Mouse (Mus musculus): ENCODE results near the gene Bsg.
"Not testable (repeated sequence)": the region's sequence is repeated elsewhere in the genome, so short reads cannot be mapped to it uniquely, and the experiment has no call there.

Gene Bsg

GRCm38 (mm10) chr10:79682551-79682915 lies 21.8 kb upstream of the Bsg start:
- peak in 1 of 2 experiments; percentile 33 for DNase-seq (ENCODE audit: low spot score in 2 of 2)

GRCm38 (mm10) chr10:79682916-79683582 lies 21.2 kb upstream of the Bsg start:
- peak; percentile 51 to 79 for DNase-seq (ENCODE audit: low spot score in 2 of 2)

DNA sequence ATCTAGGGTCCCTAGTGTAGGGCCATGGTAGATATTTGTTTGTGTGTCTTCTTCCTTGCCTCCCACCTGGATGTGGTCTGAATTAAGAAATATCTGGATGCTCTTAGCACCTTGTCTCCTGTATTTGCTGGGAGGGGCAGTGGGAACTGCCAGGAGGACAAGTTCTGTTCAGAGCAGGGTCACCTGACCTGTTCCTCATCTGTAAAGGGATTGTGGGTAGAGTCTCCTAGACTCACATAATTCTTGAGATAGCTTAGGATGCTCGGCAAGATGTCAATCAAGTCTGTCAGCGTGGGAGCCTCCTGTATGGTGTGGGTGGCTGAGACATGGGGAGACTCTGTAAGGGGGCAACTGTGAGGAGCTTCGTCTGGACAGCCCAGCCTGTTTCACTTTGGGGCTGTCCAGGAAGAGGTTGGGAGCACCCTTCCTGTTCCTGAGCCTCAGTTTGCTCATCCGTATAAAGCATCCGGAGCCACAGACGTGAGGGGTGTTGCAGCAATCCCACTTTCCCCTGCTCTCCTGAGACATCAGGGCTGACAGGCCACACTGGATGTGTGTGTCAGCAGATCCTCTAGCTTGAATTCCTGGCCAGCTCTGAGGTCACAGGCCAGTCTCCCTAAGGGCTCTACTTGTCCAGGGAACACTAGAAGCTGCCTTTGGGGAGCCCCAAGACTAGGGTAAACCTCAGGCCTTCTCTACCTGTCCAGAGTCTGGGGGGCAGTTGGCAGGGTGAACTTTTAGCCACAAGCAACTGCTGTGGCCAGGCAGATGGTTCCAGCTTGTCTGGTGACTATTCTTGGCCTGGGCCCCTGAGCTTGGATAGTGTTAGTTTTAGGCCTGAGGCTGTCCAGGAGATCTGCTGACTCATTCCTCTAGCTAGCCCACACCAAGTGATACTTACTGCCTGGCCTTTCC lies 20.3 kb upstream of the Bsg start:
- DNase-seq (ENCODE audit: low spot score in 2 of 2) = no peak

DNA sequence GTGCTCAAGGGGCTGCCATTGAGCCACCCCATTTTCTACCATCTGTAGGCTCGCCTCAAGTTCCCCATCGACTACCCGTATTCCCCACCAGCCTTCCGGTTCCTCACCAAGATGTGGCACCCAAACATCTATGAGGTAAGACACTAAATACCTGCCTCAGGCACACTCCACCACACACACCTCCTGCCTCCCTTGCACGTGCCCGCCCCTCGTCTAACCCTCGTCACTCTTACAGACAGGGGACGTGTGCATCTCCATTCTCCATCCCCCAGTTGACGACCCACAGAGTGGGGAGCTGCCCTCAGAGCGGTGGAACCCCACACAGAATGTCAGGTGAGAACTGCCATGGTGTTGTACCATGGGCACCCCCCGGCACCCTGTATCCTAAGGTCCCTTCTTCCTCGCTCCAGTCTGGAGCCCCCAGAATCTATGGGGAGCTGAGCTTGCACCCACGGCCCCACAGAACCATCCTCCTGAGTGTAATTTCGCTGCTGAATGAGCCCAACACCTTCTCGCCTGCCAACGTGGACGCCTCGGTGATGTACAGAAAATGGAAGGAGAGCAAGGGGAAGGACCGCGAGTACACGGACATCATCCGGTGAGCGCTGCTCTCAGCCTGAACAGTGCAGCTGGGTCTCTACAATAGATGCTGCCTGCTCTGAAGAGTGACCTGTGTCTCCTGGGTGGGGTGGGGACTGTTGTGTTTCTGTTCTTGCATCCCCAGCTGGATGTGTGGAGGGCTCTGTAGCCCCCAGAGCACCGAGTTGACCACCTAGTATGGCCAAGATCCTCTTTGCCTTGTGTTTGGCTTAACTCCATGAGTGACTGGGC lies 19.3 kb upstream of the Bsg start:
- DNase-seq (ENCODE audit: low spot score in 2 of 2) = no peak

GRCm38 (mm10) chr10:79686219-79686618 lies 18.1 kb upstream of the Bsg start:
- no peak for DNase-seq (ENCODE audit: low spot score in 2 of 2)

- no peak for DNase-seq (ENCODE audit: low spot score in 2 of 2)
Observed at GRCm38 (mm10) chr10:79686691-79687090, 17.6 kb upstream of the Bsg start.

GRCm38 (mm10) chr10:79687513-79687912 lies 16.8 kb upstream of the Bsg start:
- no peak for DNase-seq (ENCODE audit: low spot score in 2 of 2)

DNA sequence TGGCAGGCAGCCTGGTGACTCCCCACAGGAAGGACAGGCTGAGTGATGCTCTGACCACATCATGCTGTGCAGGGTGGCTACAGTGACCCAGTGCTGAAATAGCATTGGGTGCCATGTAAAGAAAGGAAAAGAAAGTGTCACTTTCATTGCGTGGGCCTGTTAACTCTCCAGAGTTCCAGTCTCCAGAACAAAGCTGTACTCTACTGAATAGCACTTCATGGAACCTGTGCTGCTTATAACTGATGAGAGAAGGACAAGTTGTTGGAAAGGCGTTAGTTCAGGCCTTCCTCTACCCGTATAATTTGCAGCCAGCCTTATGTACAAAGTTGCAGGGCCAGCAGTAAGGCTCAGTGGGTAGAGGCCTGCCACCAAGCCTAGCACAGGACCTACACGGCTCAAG lies 15.6 kb upstream of the Bsg start, which contains the start of gene Gzmm:
Gene Gzmm (plus strand): TSS at position 301 of the 400 bp plus-strand sequence.
- no peak for DNase-seq (ENCODE audit: low spot score in 2 of 2)

DNA sequence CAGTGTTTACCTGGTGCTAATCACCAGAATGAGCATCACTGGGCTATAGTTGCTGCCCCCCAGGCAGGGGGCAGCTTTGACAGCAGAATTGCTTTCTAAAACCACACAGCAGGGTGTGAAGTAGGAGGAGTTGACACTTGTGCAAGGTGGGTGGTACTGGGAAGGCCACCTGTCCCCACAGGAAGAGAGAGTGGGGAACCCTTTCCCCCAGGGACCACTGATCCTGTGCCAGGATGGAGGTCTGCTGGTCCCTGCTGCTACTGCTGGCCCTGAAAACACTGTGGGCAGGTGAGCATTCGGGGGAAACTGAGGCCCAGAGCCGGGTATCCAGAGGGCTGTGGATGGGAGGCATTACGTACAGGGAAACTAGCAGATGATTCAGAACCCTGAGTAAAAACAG lies 15.1 kb upstream of the Bsg start:
- DNase-seq (ENCODE audit: low spot score in 2 of 2) = no peak

DNA sequence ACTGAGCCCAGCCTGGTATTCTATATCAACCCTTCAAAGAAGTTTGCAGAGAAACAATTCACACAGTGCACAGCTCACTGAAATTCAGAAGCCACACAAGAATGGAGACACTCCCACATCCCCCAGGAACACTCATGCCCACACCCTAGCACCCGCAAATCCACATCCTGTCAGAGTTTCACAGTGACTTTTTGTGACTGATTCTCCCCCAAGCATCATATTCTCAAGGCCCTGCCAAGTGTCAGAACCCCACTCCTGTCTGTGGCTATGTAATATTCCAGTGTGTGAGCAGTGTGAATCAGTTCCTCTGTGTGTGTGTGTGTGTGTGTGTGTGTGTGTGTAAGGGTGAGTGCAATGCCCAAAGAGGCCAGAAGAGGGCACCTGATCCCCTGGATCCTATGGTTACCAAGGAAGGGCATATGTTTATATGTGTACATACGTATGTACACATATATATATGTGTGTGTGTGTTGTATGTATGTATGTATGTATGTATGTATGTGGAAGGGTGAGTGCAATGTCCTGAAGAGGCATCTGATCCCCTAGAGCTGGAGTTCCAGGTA lies 12.2 kb upstream of the Bsg start:
- DNase-seq (ENCODE audit: low spot score in 2 of 2) = no peak

DNA sequence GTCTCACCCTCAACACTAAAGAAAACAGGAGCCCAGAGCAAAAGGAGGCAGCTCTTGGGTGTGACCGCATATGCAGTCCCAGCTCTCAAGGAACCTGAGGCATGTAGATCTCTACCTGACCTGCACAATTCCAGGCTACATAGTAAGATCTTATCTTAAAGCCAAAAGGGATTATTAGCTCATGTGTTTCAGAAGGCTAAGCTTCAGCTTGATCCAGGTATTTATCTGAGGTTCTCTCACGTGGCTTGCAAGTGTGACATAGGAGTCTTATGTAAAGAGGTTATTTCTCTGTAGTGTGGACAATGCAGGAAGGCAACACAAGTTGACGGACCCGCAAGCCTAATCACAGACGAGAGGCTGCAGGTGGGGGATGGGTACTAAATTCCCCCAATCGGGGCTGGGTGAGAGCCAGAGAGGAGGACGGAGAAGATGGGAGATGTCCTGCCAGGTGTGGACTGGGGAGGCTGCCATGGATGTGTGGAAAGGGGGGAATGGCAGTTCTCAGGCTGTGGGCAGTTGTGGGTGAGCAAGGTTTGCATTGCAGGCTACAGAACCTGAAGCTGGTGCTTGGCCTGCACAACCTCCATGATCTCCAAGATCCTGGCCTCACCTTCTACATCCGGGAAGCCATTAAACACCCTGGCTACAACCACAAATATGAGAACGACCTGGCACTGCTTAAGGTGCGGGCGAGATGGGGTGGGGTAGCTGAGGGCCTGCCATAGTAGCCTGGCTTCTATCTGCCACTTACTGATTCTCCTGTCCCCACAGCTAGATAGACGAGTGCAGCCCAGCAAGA lies 10.5 kb upstream of the Bsg start:
- no peak for DNase-seq (ENCODE audit: low spot score in 2 of 2)

DNA sequence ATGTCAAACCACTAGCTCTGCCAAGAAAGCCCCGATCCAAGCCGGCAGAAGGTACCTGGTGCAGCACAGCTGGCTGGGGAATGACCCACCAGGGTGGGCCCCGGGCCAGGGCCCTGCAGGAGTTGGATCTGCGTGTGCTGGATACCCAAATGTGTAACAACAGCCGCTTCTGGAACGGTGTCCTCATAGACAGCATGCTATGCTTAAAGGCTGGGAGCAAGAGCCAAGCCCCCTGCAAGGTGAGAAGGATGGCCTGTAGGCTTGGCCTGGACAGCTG lies 10.0 kb upstream of the Bsg start:
- DNase-seq (ENCODE audit: low spot score in 2 of 2) = no peak

DNA sequence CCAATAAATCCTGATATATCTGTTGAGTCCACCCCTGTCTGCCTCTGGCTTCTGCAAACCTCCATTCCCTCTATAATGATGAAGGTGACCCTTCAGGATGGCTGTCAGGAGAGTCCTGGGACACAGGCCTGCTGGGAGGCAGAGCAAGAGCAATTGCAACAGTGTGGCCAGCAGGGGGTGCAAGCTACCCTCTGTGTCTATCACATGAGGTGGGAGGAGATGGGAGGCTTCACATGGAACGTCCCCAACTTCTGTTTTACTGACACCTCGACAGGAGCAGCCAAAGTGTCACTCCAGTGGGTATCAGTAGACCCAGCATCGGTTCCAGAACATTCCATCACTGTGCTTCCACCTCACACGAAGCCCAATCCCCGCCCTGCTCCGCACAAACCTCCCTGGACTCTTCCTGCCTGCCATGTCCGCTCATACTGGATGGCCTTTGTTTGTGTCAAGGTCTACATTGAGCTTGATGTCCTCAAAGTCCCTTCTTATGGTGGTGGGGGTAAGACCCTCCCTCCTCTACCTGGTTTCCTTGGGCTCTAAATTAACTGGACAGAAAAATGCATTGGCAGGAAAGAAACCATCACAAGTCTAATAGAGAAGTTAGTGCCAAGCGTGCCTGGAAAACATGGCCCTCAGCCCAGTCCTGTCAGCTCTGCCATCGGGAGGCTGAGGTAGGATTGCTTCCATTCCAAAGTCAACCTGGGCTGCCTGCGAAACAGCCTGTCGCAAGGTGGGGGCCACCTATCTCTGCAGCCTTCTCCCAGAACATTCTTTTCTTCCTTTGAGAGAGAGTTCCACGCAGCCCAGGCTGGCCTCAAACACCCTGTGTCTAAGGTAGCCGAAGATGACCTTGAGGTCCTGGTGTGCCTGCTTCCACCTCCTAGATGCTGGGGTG lies 8.8 kb upstream of the Bsg start:
- DNase-seq (ENCODE audit: low spot score in 2 of 2) = peak; percentile 63 to 77

DNA sequence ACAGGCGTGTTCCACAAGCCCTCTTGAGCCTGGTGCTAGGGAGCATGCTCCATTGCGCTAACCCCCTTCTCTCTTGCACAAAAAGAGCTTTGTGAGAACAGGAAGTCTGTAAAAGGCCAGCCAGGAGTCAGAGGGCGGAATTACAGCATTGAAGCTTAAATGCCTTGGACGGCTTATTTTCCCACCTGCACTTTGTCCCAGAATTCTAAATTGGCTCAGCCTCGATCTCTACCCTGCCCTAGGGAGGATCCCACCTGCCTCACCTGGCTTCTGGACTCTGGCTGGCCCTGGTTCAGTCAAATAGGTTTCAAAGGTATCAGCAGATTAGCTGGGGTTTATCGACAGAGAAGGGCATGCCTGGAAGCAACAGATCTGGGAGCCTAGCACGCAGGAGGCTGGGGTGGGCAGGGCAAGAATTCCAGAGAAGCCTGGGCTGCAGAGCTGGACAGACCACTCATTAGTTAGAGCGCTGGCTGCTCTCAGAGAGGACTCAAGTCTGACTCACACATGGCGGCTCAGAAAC lies 8.1 kb upstream of the Bsg start:
- DNase-seq (ENCODE audit: low spot score in 2 of 2) = no peak

GRCm38 (mm10) chr10:79697916-79698315 lies 6.4 kb upstream of the Bsg start:
- no peak for DNase-seq (ENCODE audit: low spot score in 2 of 2)

- no peak for DNase-seq (ENCODE audit: low spot score in 2 of 2)
Observed at GRCm38 (mm10) chr10:79698459-79698858, 5.8 kb upstream of the Bsg start.

- no peak for DNase-seq (ENCODE audit: low spot score in 2 of 2)
Observed at GRCm38 (mm10) chr10:79700676-79701075, 3.6 kb upstream of the Bsg start.

DNA sequence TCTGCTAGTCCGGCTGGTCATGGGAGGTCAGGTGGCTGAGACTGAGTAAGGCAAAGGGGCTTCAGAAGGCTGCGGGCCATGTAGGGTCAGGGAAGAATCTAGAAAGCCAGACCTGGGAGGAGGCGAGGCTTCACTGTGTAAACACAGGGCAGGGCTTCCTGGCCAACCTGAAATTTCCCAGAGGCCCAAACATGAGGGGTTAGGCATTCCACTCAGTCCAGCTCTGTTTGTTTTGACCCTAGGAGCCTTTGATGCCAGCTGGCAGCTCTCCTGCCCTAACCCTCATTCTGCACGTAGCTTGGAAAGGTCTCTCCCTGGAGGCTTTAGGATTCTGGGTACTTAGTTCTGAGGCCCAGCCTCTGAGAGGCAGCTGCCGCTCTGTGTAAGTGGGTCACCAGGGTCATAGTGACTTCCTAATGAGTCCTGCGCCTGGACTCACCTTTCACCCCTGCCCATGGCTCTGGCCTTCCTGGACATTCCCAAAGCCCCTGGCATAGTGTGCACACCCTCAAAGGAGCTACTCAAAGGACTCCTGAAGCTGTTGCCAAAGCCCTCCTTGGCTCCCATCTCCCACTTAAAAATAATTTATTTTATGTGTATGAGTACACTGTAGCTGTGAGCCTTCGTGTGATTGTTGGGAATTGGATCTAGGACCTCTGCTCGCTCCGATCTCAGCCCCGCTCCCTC lies 2.7 kb upstream of the Bsg start:
- DNase-seq (ENCODE audit: low spot score in 2 of 2) = no peak

DNA sequence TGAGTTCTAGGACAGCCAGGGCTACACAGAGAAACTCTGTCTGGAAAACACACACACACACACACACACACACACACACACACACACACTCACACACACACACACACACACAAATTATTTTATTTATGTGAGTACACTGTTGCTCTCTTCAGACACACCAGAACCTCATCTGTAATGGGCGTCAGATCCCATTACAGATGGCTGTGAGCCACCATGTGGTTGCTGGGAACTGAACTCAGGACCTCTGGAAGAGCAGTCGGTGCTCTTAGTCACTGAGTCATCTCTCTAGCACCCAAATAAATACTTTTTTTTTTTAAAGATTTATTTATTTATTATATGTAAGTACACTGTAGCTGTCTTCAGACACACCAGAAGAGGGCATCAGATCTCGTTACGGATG lies 1.3 kb upstream of the Bsg start:
- not testable (repeated sequence) for DNase-seq (ENCODE audit: low spot score in 2 of 2)
